ENCODE assay signal across 16 mouse cellular contexts in the genomic region with DNA sequence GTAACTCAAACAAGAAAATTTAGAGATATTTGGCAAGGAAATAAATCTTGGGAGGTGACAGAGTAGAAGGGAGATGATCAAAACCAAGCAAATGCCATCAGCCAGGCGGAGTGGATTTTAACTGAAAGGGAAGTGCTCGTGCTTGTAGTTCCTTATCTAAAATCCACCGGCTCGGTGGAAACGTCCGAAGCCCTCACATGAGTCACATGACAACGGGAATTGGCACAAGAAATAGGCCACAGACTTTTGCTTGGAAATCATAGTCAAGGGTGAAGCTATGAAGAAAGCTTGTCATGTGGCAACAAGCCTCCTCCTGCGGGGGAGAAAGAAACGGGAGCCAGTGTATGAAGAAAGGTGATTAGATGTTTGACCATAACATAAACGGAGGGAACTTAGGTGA. TPM values are rescaled to one million over a fixed set of nuclear protein-coding genes. Genes with fewer than 3 reads are reported as not detected.
A peak's percentile ranks its signal among the peaks of the same experiment; 100 is the strongest.
DNase-seq lines count a peak whose midpoint lies in the region; ATAC-seq and TF ChIP-seq lines count a peak whose summit lies in the region.
"Had no signal": no experiment of that assay in that cellular context is flagged by ENCODE, and none has a peak within 500 bp of the region (broad histone marks: within the 10 kb centered on the region; RNA-seq: fewer than 3 reads in every experiment).

No protein-coding gene starts in this region.

- no peak for ATAC-seq in heart, embryonic 14.5 days (ENCODE audit: insufficient number of reproducible peaks, insufficient read depth, low FRiP score, low read depth)
- ATAC-seq in megakaryocyte, adult 5-6 weeks (ENCODE audit: poor library complexity, severe bottlenecking): peak; percentile 57
- no peak for ATAC-seq in hindbrain, embryonic 13.5 days (ENCODE audit: low FRiP score)

- no peak overlapping the region for H3K27ac ChIP-seq in heart, adult 2 months
- no peak overlapping the region for H3K27ac ChIP-seq in heart, embryonic 14.5 days (replicated peaks in 1 of 2; ENCODE audit: control insufficient read depth in 1 of 2, insufficient read depth in 1 of 2, low read depth in 2 of 2, low read length in 2 of 2)
- H3K27ac ChIP-seq in cerebellum, adult 2 months (ENCODE audit: insufficient read depth, low read length): no peak overlapping the region
- no peak overlapping the region for H3K27ac ChIP-seq in hindbrain, embryonic 13.5 days
- H3K27ac ChIP-seq: embryonic facial prominence, embryonic 12.5 days; forebrain, embryonic 13.5 days; left cerebral cortex, adult 2 months had no signal

- H3K9me3 ChIP-seq in heart, embryonic 14.5 days (ENCODE audit: control insufficient read depth, low read length): no peaks in the 10 kb centered on the region
- H3K9me3 ChIP-seq in hindbrain, embryonic 13.5 days: no peaks in the 10 kb centered on the region
- H3K9me3 ChIP-seq: embryonic facial prominence, embryonic 12.5 days; forebrain, embryonic 13.5 days had no signal

- no peaks in the 10 kb centered on the region for H3K36me3 ChIP-seq in heart, adult 2 months (ENCODE audit: control insufficient read depth, insufficient read depth, low read length)
- no peaks in the 10 kb centered on the region for H3K36me3 ChIP-seq in heart, embryonic 14.5 days (ENCODE audit: control insufficient read depth, insufficient read depth, low read length)
- no peaks in the 10 kb centered on the region for H3K36me3 ChIP-seq in hindbrain, embryonic 13.5 days
- H3K36me3 ChIP-seq: embryonic facial prominence, embryonic 12.5 days had no signal

- TF ChIP-seq POLR2A in heart, adult 2 months (IDR thresholded peaks at IDR 0.05; ENCODE audit: insufficient read depth, low read depth, low read length): no peak
- no peak for TF ChIP-seq POLR2A in cerebellum, adult 2 months (IDR thresholded peaks at IDR 0.05; ENCODE audit: borderline replicate concordance, insufficient read depth, low read length)

- no peaks in the 10 kb centered on the region for H3K4me1 ChIP-seq in heart, adult 2 months (ENCODE audit: control insufficient read depth, insufficient read depth, low read length)
- H3K4me1 ChIP-seq in heart, embryonic 14.5 days (ENCODE audit: control insufficient read depth in 2 of 2, insufficient read depth in 2 of 2, low read length in 2 of 2): peaks cover 0 to 5% of the 10 kb centered on the region in 2 experiments; a peak in 2 of 4 replicates
- no peaks in the 10 kb centered on the region for H3K4me1 ChIP-seq in cerebellum, adult 2 months (ENCODE audit: control insufficient read depth, insufficient read depth, low read length)
- no peaks in the 10 kb centered on the region for H3K4me1 ChIP-seq in hindbrain, embryonic 13.5 days (replicated peaks)
- H3K4me1 ChIP-seq: embryonic facial prominence, embryonic 12.5 days; forebrain, embryonic 13.5 days had no signal

- H3K4me3 ChIP-seq in heart, adult 2 months: no peak overlapping the region
- no peak overlapping the region for H3K4me3 ChIP-seq in heart, embryonic 14.5 days (ENCODE audit: control insufficient read depth in 1 of 2, insufficient read depth in 1 of 2, low read depth in 1 of 2, low read length in 2 of 2)
- H3K4me3 ChIP-seq in cerebellum, adult 2 months (replicated peaks; ENCODE audit: insufficient read depth, low read depth, low read length): no peak overlapping the region
- H3K4me3 ChIP-seq in hindbrain, embryonic 13.5 days: no peak overlapping the region
- H3K4me3 ChIP-seq: embryonic facial prominence, embryonic 12.5 days; forebrain, embryonic 13.5 days; left cerebral cortex, adult 2 months had no signal

- DNase-seq in heart, adult 2 months: peak; percentile 10 to 16
- no peak for DNase-seq in heart, postnatal 4 days
- DNase-seq in adrenal gland, postnatal 14 days: peak; percentile 56
- DNase-seq in thymus, postnatal 0 days (ENCODE audit: low spot score): no peak
- no peak for DNase-seq in cerebellum, adult 2 months
- DNase-seq: cerebellum, adult 9-11 months; gastrocnemius, postnatal 10 days; kidney, postnatal 14 days had no signal

- WGBS in heart, adult 2 months: 21% methylated on average over 10 of the region's 10 CpGs
- WGBS in heart, embryonic 14.5 days: 30% methylated on average over 10 of the region's 10 CpGs
- 76% methylated on average over 10 of the region's 10 CpGs for WGBS in cerebellum, adult 2 months
- WGBS in hindbrain, embryonic 13.5 days: 91% methylated on average over 10 of the region's 10 CpGs

- TF ChIP-seq CTCF in heart, adult 2 months (IDR thresholded peaks at IDR 0.05): no peak
- TF ChIP-seq CTCF in cerebellum, adult 2 months (IDR thresholded peaks at IDR 0.05; ENCODE audit: borderline replicate concordance, insufficient read depth, low read depth, low read length): no peak

- no peaks in the 10 kb centered on the region for H3K79me2 ChIP-seq in heart, adult 2 months (replicated peaks; ENCODE audit: control insufficient read depth, insufficient read depth, low read length)

- H3K9ac ChIP-seq in heart, adult 2 months (ENCODE audit: low read depth, low read length): no peak overlapping the region
- H3K9ac ChIP-seq in heart, embryonic 14.5 days (ENCODE audit: low read length): no peak overlapping the region
- H3K9ac ChIP-seq in hindbrain, embryonic 13.5 days: no peak overlapping the region
- H3K9ac ChIP-seq: embryonic facial prominence, embryonic 12.5 days; forebrain, embryonic 13.5 days had no signal

- H3K27me3 ChIP-seq in heart, adult 2 months (ENCODE audit: control insufficient read depth, insufficient read depth, low read length): no peaks in the 10 kb centered on the region
- no peaks in the 10 kb centered on the region for H3K27me3 ChIP-seq in heart, embryonic 14.5 days (ENCODE audit: control insufficient read depth, insufficient read depth, low read length)
- H3K27me3 ChIP-seq in cerebellum, adult 2 months (ENCODE audit: control insufficient read depth, insufficient read depth, low read length): no peaks in the 10 kb centered on the region
- no peaks in the 10 kb centered on the region for H3K27me3 ChIP-seq in hindbrain, embryonic 13.5 days
- H3K27me3 ChIP-seq: embryonic facial prominence, embryonic 12.5 days; forebrain, embryonic 13.5 days had no signal

- TF ChIP-seq EP300 in heart, adult 2 months (IDR thresholded peaks at IDR 0.05; ENCODE audit: insufficient read depth, low read depth, low read length): no peak

- intact Hi-C loops in heart, adult 2 months (cut with DNase I): loop anchor here (5.0 kb wide), 2 partner anchors 186 to 671 kb away; no protein-coding TSS in a partner anchor

- H3K4me2 ChIP-seq in heart, embryonic 14.5 days (ENCODE audit: low read length): peak overlapping the region; percentile 18; the same call in 1 of the 2 replicates
- H3K4me2 ChIP-seq in hindbrain, embryonic 13.5 days: no peak overlapping the region
- H3K4me2 ChIP-seq: embryonic facial prominence, embryonic 12.5 days; forebrain, embryonic 13.5 days; liver, embryonic 11.5 days had no signal

RNA-seq across cellular contexts. Expression of gene Gyg, which starts 42.8 kb away (rescaled TPM):
- 100 to 1,000 TPM; 145 to 161 TPM for total RNA-seq in heart, adult 2 months (2021)
- 114 and 195 TPM in 2 replicates for polyA plus RNA-seq in heart, adult 2 months (2012; rRNA removed)
- 100 to 1,000 TPM; 226 to 231 TPM for total RNA-seq in heart, postnatal 4 days (2021)
- total RNA-seq in adrenal gland, postnatal 14 days (2021): 84.3 and 84.6 TPM in 2 replicates
- 778 and 797 TPM in 2 replicates for polyA plus RNA-seq in heart, embryonic 14.5 days (2014; fragmentation: Nextera tagmentation; extraction: Ambion mirVana)
- 190 and 197 TPM in 2 replicates for total RNA-seq in megakaryocyte, adult 5-6 weeks (2015)
- total RNA-seq in megakaryocyte, adult 5-6 weeks (2017): 64.1 and 69.4 TPM in 2 replicates
- polyA plus RNA-seq in thymus, postnatal 0 days (2015; fragmentation: Nextera tagmentation; extraction: Ambion mirVana): 56.1 and 58.1 TPM in 2 replicates
- 34.7 and 36.0 TPM in 2 replicates for polyA plus RNA-seq in cerebellum, adult 2 months (2012; rRNA removed)
- 34.8 and 37.4 TPM in 2 replicates for polyA plus RNA-seq in hindbrain, embryonic 13.5 days (2015; fragmentation: Nextera tagmentation; extraction: Ambion mirVana)

RNA-seq across cellular contexts. Expression of gene Cpa3, which starts 44.1 kb away (rescaled TPM):
- total RNA-seq in heart, adult 2 months (2021): 1 to 10 TPM in 1 of 2 experiments, under 1 TPM in 1; 0.96 to 1.1 TPM
- polyA plus RNA-seq in heart, adult 2 months (2012; rRNA removed): 1.3 and 2.4 TPM in 2 replicates
- 1 to 10 TPM; 6.4 to 9.2 TPM for total RNA-seq in heart, postnatal 4 days (2021)
- 5.1 and 6.7 TPM in 2 replicates for total RNA-seq in adrenal gland, postnatal 14 days (2021)
- 4.4 and 5.8 TPM in 2 replicates for polyA plus RNA-seq in heart, embryonic 14.5 days (2014; fragmentation: Nextera tagmentation; extraction: Ambion mirVana)
- 186 and 191 TPM in 2 replicates for total RNA-seq in megakaryocyte, adult 5-6 weeks (2015)
- total RNA-seq in megakaryocyte, adult 5-6 weeks (2017): 76.1 and 82.0 TPM in 2 replicates
- 32.4 and 35.9 TPM in 2 replicates for polyA plus RNA-seq in thymus, postnatal 0 days (2015; fragmentation: Nextera tagmentation; extraction: Ambion mirVana)
- 0.06 TPM in 1 of 2 replicates, not detected in the other for polyA plus RNA-seq in cerebellum, adult 2 months (2012; rRNA removed)
- 0.18 and 0.45 TPM in 2 replicates for polyA plus RNA-seq in hindbrain, embryonic 13.5 days (2015; fragmentation: Nextera tagmentation; extraction: Ambion mirVana)
- total RNA-seq: ES-E14; left cerebral cortex, adult 2 months had no signal
- polyA plus RNA-seq: forebrain, embryonic 13.5 days had no signal

Comparison
In these comparisons a context has a peak if more than half of its experiments do, and no peak if none do; other contexts are left out.
1. DNase-seq: peak in heart, adult 2 months (2 of 2) and adrenal gland, postnatal 14 days (single experiment); none in heart, postnatal 4 days (single experiment), thymus, postnatal 0 days (single experiment) and cerebellum, adult 2 months (0 of 2).